23 mouse cellular contexts compared by ENCODE assay signal in the genomic region with DNA sequence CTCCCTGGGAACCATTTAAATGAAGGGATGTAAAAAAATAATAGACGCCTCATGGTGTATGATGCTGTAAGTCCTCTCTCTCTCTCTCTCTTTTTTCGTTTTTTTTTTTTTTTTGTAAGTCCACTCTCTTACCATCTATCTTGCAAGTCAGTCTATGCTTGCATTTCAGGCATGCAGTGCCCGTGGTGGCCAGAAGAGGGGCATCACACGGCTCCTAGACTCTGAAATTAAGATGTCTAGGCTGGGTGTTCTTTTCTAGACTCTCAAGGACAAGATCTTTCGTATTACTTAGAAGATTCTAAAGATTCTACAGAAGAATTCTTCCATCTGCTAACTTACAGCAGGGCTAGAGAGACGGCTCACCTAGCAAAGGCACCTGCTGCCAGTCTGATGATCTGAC. TPM values are rescaled to one million over a fixed set of nuclear protein-coding genes. Genes with fewer than 3 reads are reported as not detected.
A peak's percentile ranks its signal among the peaks of the same experiment; 100 is the strongest.
DNase-seq lines count a peak whose midpoint lies in the region; ATAC-seq and TF ChIP-seq lines count a peak whose summit lies in the region.
"Had no signal": no experiment of that assay in that cellular context is flagged by ENCODE, and none has a peak within 500 bp of the region (broad histone marks: within the 10 kb centered on the region; RNA-seq: fewer than 3 reads in every experiment).

No protein-coding gene starts in this region.

- no peak for DNase-seq in liver, embryonic 14.5 days (ENCODE audit: low read depth in 3 of 3, low spot score in 3 of 3)
- DNase-seq in liver, postnatal 0 days: no peak
- DNase-seq in ES-CJ7 (ENCODE audit: low read depth, low spot score) (peak; percentile 66), ZHBTc4 (ENCODE audit: low read depth, low spot score) (peak; percentile 73)
- no peak for DNase-seq in spleen, postnatal 14 days (ENCODE audit: low spot score in 2 of 2)
- DNase-seq in thymus, postnatal 4 days: no peak
- DNase-seq: adrenal gland, adult 2 months; adrenal gland, postnatal 36 days; B cell, adult 2 months; cerebellum, adult 11 months; cerebellum, adult 9-10 months; cerebellum, postnatal 25 days; heart, adult 2 months had no signal

- no peaks in the 10 kb centered on the region for H3K36me3 ChIP-seq in liver, embryonic 14.5 days (replicated peaks; ENCODE audit: control insufficient read depth, insufficient read depth, low read depth)
- no peaks in the 10 kb centered on the region for H3K36me3 ChIP-seq in liver, postnatal 0 days (replicated peaks; ENCODE audit: insufficient read depth, low read length)
- no peaks in the 10 kb centered on the region for H3K36me3 ChIP-seq in liver, embryonic 12.5 days
- H3K36me3 ChIP-seq: embryonic facial prominence, embryonic 12.5 days; forebrain, embryonic 15.5 days; G1E; heart, embryonic 15.5 days; hindbrain, embryonic 10.5 days; hindbrain, embryonic 15.5 days had no signal

- TF ChIP-seq CTCF in liver, embryonic 14.5 days (IDR thresholded peaks at IDR 0.05; ENCODE audit: low read depth): 0 out of 2 replicates have a peak, but pooled peaks have one; percentile 5
- no peak for TF ChIP-seq CTCF in liver, postnatal 0 days (IDR thresholded peaks at IDR 0.05; ENCODE audit: low read depth)

- TF ChIP-seq EP300 in liver, embryonic 14.5 days (IDR thresholded peaks at IDR 0.05; ENCODE audit: low read depth): no peak
- no peak for TF ChIP-seq EP300 in liver, postnatal 0 days (IDR thresholded peaks at IDR 0.05; ENCODE audit: low read depth)

- H3K9me3 ChIP-seq in liver, embryonic 14.5 days (ENCODE audit: control insufficient read depth, low read length): no peaks in the 10 kb centered on the region
- H3K9me3 ChIP-seq in liver, postnatal 0 days (ENCODE audit: low read length): no peaks in the 10 kb centered on the region
- no peaks in the 10 kb centered on the region for H3K9me3 ChIP-seq in liver, embryonic 12.5 days (replicated peaks)
- H3K9me3 ChIP-seq: embryonic facial prominence, embryonic 12.5 days; forebrain, embryonic 15.5 days; G1E; heart, embryonic 15.5 days; hindbrain, embryonic 10.5 days; hindbrain, embryonic 15.5 days had no signal

- no peak overlapping the region for H3K27ac ChIP-seq in liver, embryonic 14.5 days
- no peak overlapping the region for H3K27ac ChIP-seq in liver, postnatal 0 days (ENCODE audit: low read depth)
- H3K27ac ChIP-seq in liver, embryonic 12.5 days: no peak overlapping the region
- H3K27ac ChIP-seq: embryonic facial prominence, embryonic 12.5 days; forebrain, embryonic 15.5 days; heart, adult 2 months; heart, embryonic 15.5 days; hindbrain, embryonic 10.5 days; hindbrain, embryonic 15.5 days had no signal

- no peaks in the 10 kb centered on the region for H3K4me1 ChIP-seq in liver, embryonic 14.5 days (replicated peaks; ENCODE audit: control insufficient read depth in 2 of 2, insufficient read depth in 2 of 2, low read length in 1 of 2)
- H3K4me1 ChIP-seq in liver, postnatal 0 days (ENCODE audit: insufficient read depth): no peaks in the 10 kb centered on the region
- no peaks in the 10 kb centered on the region for H3K4me1 ChIP-seq in liver, embryonic 12.5 days
- H3K4me1 ChIP-seq: embryonic facial prominence, embryonic 12.5 days; forebrain, embryonic 15.5 days; heart, embryonic 15.5 days; hindbrain, embryonic 10.5 days; hindbrain, embryonic 15.5 days had no signal

- H3K4me2 ChIP-seq in liver, embryonic 14.5 days (ENCODE audit: low read depth): no peak overlapping the region
- no peak overlapping the region for H3K4me2 ChIP-seq in liver, postnatal 0 days (ENCODE audit: low read depth, low read length)
- H3K4me2 ChIP-seq in liver, embryonic 12.5 days: no peak overlapping the region
- H3K4me2 ChIP-seq: embryonic facial prominence, embryonic 12.5 days; forebrain, embryonic 15.5 days; heart, embryonic 11.5 days; heart, embryonic 15.5 days; hindbrain, embryonic 15.5 days had no signal

- ATAC-seq in liver, embryonic 14.5 days (ENCODE audit: insufficient read depth): no peak
- no peak for ATAC-seq in liver, postnatal 0 days
- no peak for ATAC-seq in liver, embryonic 12.5 days
- ATAC-seq: CD4-positive, CD25-positive, alpha-beta regulatory T cell, adult 4 months; forebrain, embryonic 15.5 days; intestine, embryonic 16.5 days had no signal

- no peak overlapping the region for H3K9ac ChIP-seq in liver, embryonic 14.5 days (replicated peaks)
- H3K9ac ChIP-seq in liver, postnatal 0 days (replicated peaks): no peak overlapping the region
- H3K9ac ChIP-seq in liver, embryonic 12.5 days: no peak overlapping the region
- H3K9ac ChIP-seq: embryonic facial prominence, embryonic 12.5 days; forebrain, embryonic 15.5 days; heart, embryonic 15.5 days; hindbrain, embryonic 15.5 days had no signal

- no peak overlapping the region for H3K4me3 ChIP-seq in liver, embryonic 14.5 days (ENCODE audit: insufficient read depth in 1 of 2, low read depth in 2 of 2, low read length in 2 of 2)
- H3K4me3 ChIP-seq in liver, postnatal 0 days (ENCODE audit: low read depth, low read length): no peak overlapping the region
- H3K4me3 ChIP-seq in liver, embryonic 12.5 days: no peak overlapping the region
- H3K4me3 ChIP-seq: embryonic facial prominence, embryonic 12.5 days; forebrain, embryonic 15.5 days; heart, adult 2 months; heart, embryonic 15.5 days; hindbrain, embryonic 10.5 days; hindbrain, embryonic 15.5 days had no signal

- no peaks in the 10 kb centered on the region for H3K27me3 ChIP-seq in liver, embryonic 14.5 days (ENCODE audit: control insufficient read depth, insufficient read depth, low read length)
- no peaks in the 10 kb centered on the region for H3K27me3 ChIP-seq in liver, postnatal 0 days (ENCODE audit: insufficient read depth, low read length)
- no peaks in the 10 kb centered on the region for H3K27me3 ChIP-seq in liver, embryonic 12.5 days (replicated peaks)
- H3K27me3 ChIP-seq: embryonic facial prominence, embryonic 12.5 days; forebrain, embryonic 15.5 days; heart, embryonic 15.5 days; hindbrain, embryonic 15.5 days had no signal

- 50% methylated on average over 6 of the region's 6 CpGs for WGBS in liver, embryonic 14.5 days (ENCODE audit: insufficient replicate concordance)
- 58% methylated on average over 6 of the region's 6 CpGs for WGBS in liver, postnatal 0 days (ENCODE audit: insufficient replicate concordance)
- WGBS in liver, embryonic 12.5 days (ENCODE audit: insufficient replicate concordance): 47% methylated on average over 6 of the region's 6 CpGs

RNA-seq across cellular contexts. Expression of a gene that starts 46.2 kb away (rescaled TPM):
- 0.03 and 0.06 TPM in 2 replicates for polyA plus RNA-seq in liver, embryonic 14.5 days (2012; rRNA removed)
- not detected in 2 replicates for polyA plus RNA-seq in liver, embryonic 14.5 days (2014; fragmentation: Nextera tagmentation; extraction: Ambion mirVana)
- 0.12 TPM in 1 of 2 replicates, not detected in the other for polyA plus RNA-seq in liver, postnatal 0 days (2015; fragmentation: Nextera tagmentation; extraction: Ambion mirVana)
- polyA plus RNA-seq in liver, embryonic 12.5 days (2016; fragmentation: Nextera tagmentation; extraction: Ambion mirVana): 0.08 TPM in 1 of 2 replicates, not detected in the other
- polyA plus RNA-seq: G1E; heart, embryonic 15.5 days; intestine, embryonic 16.5 days had no signal

RNA-seq across cellular contexts. Expression of a gene that starts 47.4 kb away (rescaled TPM):
- 106 and 107 TPM in 2 replicates for polyA plus RNA-seq in liver, embryonic 14.5 days (2012; rRNA removed)
- polyA plus RNA-seq in liver, embryonic 14.5 days (2014; fragmentation: Nextera tagmentation; extraction: Ambion mirVana): 351 and 354 TPM in 2 replicates
- 385 and 415 TPM in 2 replicates for polyA plus RNA-seq in liver, postnatal 0 days (2015; fragmentation: Nextera tagmentation; extraction: Ambion mirVana)
- 295 and 296 TPM in 2 replicates for polyA plus RNA-seq in liver, embryonic 12.5 days (2016; fragmentation: Nextera tagmentation; extraction: Ambion mirVana)

Comparison
In these comparisons a context has a peak if more than half of its experiments do, and no peak if none do; other contexts are left out.
1. DNase-seq: peak in ES-CJ7 (single experiment) and ZHBTc4 (single experiment); none in liver, embryonic 14.5 days (0 of 3), liver, postnatal 0 days (single experiment), spleen, postnatal 14 days (0 of 2) and thymus, postnatal 4 days (single experiment).